Mouse (Mus musculus): Measurements from ENCODE around the gene Eya2. TPM values are rescaled to one million over a fixed set of nuclear protein-coding genes. Genes with fewer than 3 reads are reported as not detected.
A peak's percentile ranks its signal among the peaks of the same experiment; 100 is the strongest.

Gene Eya2
- polyA plus RNA-seq, 1 experiment from 2014 or later: 15.5 TPM

GRCm38 (mm10) chr2:165808179-165808975 is 213.5 kb downstream of the Eya2 start:
- Histone ChIP-seq H3K27me3 (ENCODE audit: control insufficient read depth, insufficient read depth, low read length) (no peaks in the 10 kb centered on the region), H3K36me3 (ENCODE audit: control insufficient read depth, insufficient read depth, low read length) (peaks cover 40% of the 10 kb centered on the region), H3K9ac (ENCODE audit: low read length) (no peak overlapping the region), H3K4me2 (replicated peaks; ENCODE audit: low read depth) (no peak overlapping the region), H3K9me3 (ENCODE audit: control insufficient read depth, low read length) (no peaks in the 10 kb centered on the region), H3K27ac (replicated peaks) (no peak overlapping the region), H3K4me3 (ENCODE audit: low read depth, low read length) (no peak overlapping the region), H3K4me1 (replicated peaks; ENCODE audit: control insufficient read depth, insufficient read depth) (no peaks in the 10 kb centered on the region)
- 95% methylated on average over 12 of the region's 12 CpGs for WGBS
- DNase-seq (ENCODE audit: low spot score): no peak
- ATAC-seq (ENCODE audit: low FRiP score, low TSS enrichment): no peak
- TF ChIP-seq EP300 (optimal IDR thresholded peaks at IDR 0.05) (no peak), CTCF (IDR thresholded peaks at IDR 0.05; ENCODE audit: low read depth) (no peak)

- H3K9me3 ChIP-seq (ENCODE audit: control insufficient read depth, low read length): no peaks in the 10 kb centered on the region
- H3K4me2 ChIP-seq (replicated peaks; ENCODE audit: low read depth): no peak overlapping the region
- no peaks in the 10 kb centered on the region for H3K27me3 ChIP-seq (ENCODE audit: control insufficient read depth, insufficient read depth, low read length)
- peaks cover 46% of the 10 kb centered on the region for H3K36me3 ChIP-seq (ENCODE audit: control insufficient read depth, insufficient read depth, low read length)
- ATAC-seq (ENCODE audit: low FRiP score, low TSS enrichment) (no peak), DNase-seq (ENCODE audit: low spot score) (no peak)
- no peak overlapping the region for H3K9ac ChIP-seq (ENCODE audit: low read length)
- H3K4me3 ChIP-seq (ENCODE audit: low read depth, low read length): no peak overlapping the region
- 95% methylated on average over 5 of the region's 5 CpGs for WGBS
- TF ChIP-seq CTCF (IDR thresholded peaks at IDR 0.05; ENCODE audit: low read depth) (no peak), EP300 (optimal IDR thresholded peaks at IDR 0.05) (no peak)
- H3K4me1 ChIP-seq (replicated peaks; ENCODE audit: control insufficient read depth, insufficient read depth): no peaks in the 10 kb centered on the region
- no peak overlapping the region for H3K27ac ChIP-seq (replicated peaks)
Observed at GRCm38 (mm10) chr2:165809091-165809490, 214.3 kb downstream of the Eya2 start.

GRCm38 (mm10) chr2:165809901-165810477 is 215.2 kb downstream of the Eya2 start:
- TF ChIP-seq EP300 (optimal IDR thresholded peaks at IDR 0.05) (no peak), CTCF (IDR thresholded peaks at IDR 0.05; ENCODE audit: low read depth) (no peak)
- DNase-seq (ENCODE audit: low spot score): no peak
- Histone ChIP-seq H3K4me3 (ENCODE audit: low read depth, low read length) (no peak overlapping the region), H3K27ac (replicated peaks) (no peak overlapping the region), H3K9me3 (ENCODE audit: control insufficient read depth, low read length) (no peaks in the 10 kb centered on the region), H3K36me3 (ENCODE audit: control insufficient read depth, insufficient read depth, low read length) (peaks cover 46% of the 10 kb centered on the region), H3K9ac (ENCODE audit: low read length) (no peak overlapping the region), H3K27me3 (ENCODE audit: control insufficient read depth, insufficient read depth, low read length) (no peaks in the 10 kb centered on the region), H3K4me2 (replicated peaks; ENCODE audit: low read depth) (no peak overlapping the region), H3K4me1 (replicated peaks; ENCODE audit: control insufficient read depth, insufficient read depth) (no peaks in the 10 kb centered on the region)
- 95% methylated on average over 5 of the region's 5 CpGs for WGBS
- no peak for ATAC-seq (ENCODE audit: low FRiP score, low TSS enrichment)

GRCm38 (mm10) chr2:165811536-165811935 is 216.7 kb downstream of the Eya2 start:
- Histone ChIP-seq H3K9me3 (ENCODE audit: control insufficient read depth, low read length) (no peaks in the 10 kb centered on the region), H3K36me3 (ENCODE audit: control insufficient read depth, insufficient read depth, low read length) (peaks cover 47% of the 10 kb centered on the region), H3K27me3 (ENCODE audit: control insufficient read depth, insufficient read depth, low read length) (no peaks in the 10 kb centered on the region), H3K4me3 (ENCODE audit: low read depth, low read length) (no peak overlapping the region), H3K4me1 (replicated peaks; ENCODE audit: control insufficient read depth, insufficient read depth) (no peaks in the 10 kb centered on the region), H3K4me2 (replicated peaks; ENCODE audit: low read depth) (no peak overlapping the region), H3K9ac (ENCODE audit: low read length) (no peak overlapping the region), H3K27ac (replicated peaks) (no peak overlapping the region)
- ATAC-seq (ENCODE audit: low FRiP score, low TSS enrichment): peak; percentile 28; the same call in 1 of the 2 replicates
- TF ChIP-seq EP300 (optimal IDR thresholded peaks at IDR 0.05): no peak
- peak; percentile 90 for TF ChIP-seq CTCF (IDR thresholded peaks at IDR 0.05; ENCODE audit: low read depth)
- 62% methylated on average over 5 of the region's 5 CpGs for WGBS
- peak; percentile 43 for DNase-seq (ENCODE audit: low spot score)

- no peak overlapping the region for H3K4me3 ChIP-seq (ENCODE audit: low read depth, low read length)
- peaks cover 50% of the 10 kb centered on the region for H3K36me3 ChIP-seq (ENCODE audit: control insufficient read depth, insufficient read depth, low read length)
- TF ChIP-seq CTCF (IDR thresholded peaks at IDR 0.05; ENCODE audit: low read depth) (no peak), EP300 (optimal IDR thresholded peaks at IDR 0.05) (no peak)
- no peaks in the 10 kb centered on the region for H3K9me3 ChIP-seq (ENCODE audit: control insufficient read depth, low read length)
- no peak overlapping the region for H3K4me2 ChIP-seq (replicated peaks; ENCODE audit: low read depth)
- H3K27me3 ChIP-seq (ENCODE audit: control insufficient read depth, insufficient read depth, low read length): no peaks in the 10 kb centered on the region
- H3K27ac ChIP-seq (replicated peaks): no peak overlapping the region
- DNase-seq (ENCODE audit: low spot score): no peak
- 70% methylated on average over 8 of the region's 8 CpGs for WGBS
- H3K9ac ChIP-seq (ENCODE audit: low read length): no peak overlapping the region
- no peak for ATAC-seq (ENCODE audit: low FRiP score, low TSS enrichment)
- H3K4me1 ChIP-seq (replicated peaks; ENCODE audit: control insufficient read depth, insufficient read depth): no peaks in the 10 kb centered on the region
Observed at GRCm38 (mm10) chr2:165812889-165813288, 218.1 kb downstream of the Eya2 start.
